Mouse (Mus musculus) stomach, postnatal 0 days (tissue): ENCODE measurements around the gene AW822073.

Experiments
- CTCF ChIP-seq: IDR thresholded peaks from 2 replicates; pipeline ENCODE4 v1.5.1; 2016; ENCODE audit warnings: antibody characterized with exemption, low read depth, mild to moderate bottlenecking, moderate library complexity
- EP300 ChIP-seq: optimal IDR thresholded peaks from 2 replicates; pipeline ENCODE3; 2016; ENCODE audit warnings: antibody characterized with exemption

GRCm38 (mm10) chr10:58220726-58221125 is 4.0 kb downstream of the AW822073 start:
- TF ChIP-seq EP300: no peak
- no peak for TF ChIP-seq CTCF
